Mouse (Mus musculus) ES-Bruce4 (cell line): ENCODE results near the gene Slc7a14. TPM values are rescaled to one million over a fixed set of nuclear protein-coding genes. Genes with fewer than 3 reads are reported as not detected.
A peak's percentile ranks its signal among the peaks of the same experiment; 100 is the strongest.

Source experiments
- H3K27ac ChIP-seq: 2 replicates; pipeline ENCODE4 v1.5.1; 2012; ENCODE audit warnings: low read length, inconsistent platforms; ENCODE audit not compliant: insufficient read depth
- H3K27me3 ChIP-seq: 2 replicates; pipeline ENCODE4 v1.6.1; 2012; ENCODE audit warnings: mild to moderate bottlenecking, low read length, inconsistent platforms; ENCODE audit not compliant: control insufficient read depth, poor library complexity, insufficient read depth, severe bottlenecking
- H3K36me3 ChIP-seq: 2 replicates; pipeline ENCODE4 v1.6.1; 2012; ENCODE audit warnings: inconsistent platforms, mild to moderate bottlenecking, low read length, moderate library complexity; ENCODE audit not compliant: control insufficient read depth, poor library complexity, insufficient read depth, severe bottlenecking
- H3K4me1 ChIP-seq: one replicate; pipeline ENCODE4 v1.8.1; 2011; ENCODE audit warnings: low read length; ENCODE audit not compliant: control insufficient read depth, insufficient read depth
- H3K4me3 ChIP-seq: 2 replicates; pipeline ENCODE4 v1.5.1; 2011; ENCODE audit warnings: low read depth, mild to moderate bottlenecking, low read length
- H3K9ac ChIP-seq: 2 replicates; pipeline ENCODE4 v1.6.1; 2012; ENCODE audit warnings: low read depth, mild to moderate bottlenecking, inconsistent platforms; ENCODE audit not compliant: poor library complexity, severe bottlenecking
- H3K9me3 ChIP-seq: replicated peaks from 2 replicates; pipeline ENCODE4 v1.6.1; 2012; ENCODE audit warnings: mild to moderate bottlenecking, low read length, inconsistent platforms; ENCODE audit not compliant: control insufficient read depth, poor library complexity, insufficient read depth, severe bottlenecking
- CTCF ChIP-seq: IDR thresholded peaks from one replicate; pipeline ENCODE4 v1.8.1; 2011; ENCODE audit warnings: low read depth, low read length
- EP300 ChIP-seq: IDR thresholded peaks from 2 replicates; pipeline ENCODE4 v1.6.1; 2011; ENCODE audit warnings: low read depth, low read length; ENCODE audit not compliant: insufficient read depth
- POLR2A ChIP-seq: IDR thresholded peaks from one replicate; pipeline ENCODE4 v1.8.1; 2011; ENCODE audit warnings: low read length; ENCODE audit not compliant: insufficient read depth
- polyA plus RNA-seq: library from polyadenylated mRNA; stranded (reverse); fragments of >200 nt; gene quantifications from 2 replicates; pipeline ENCODE4 v1.2.4, GENCODE M21; 2011; ENCODE audit warnings: low read depth; ENCODE audit not compliant: missing spikeins, insufficient read depth, insufficient read length

Slc7a14 gene
- polyA plus RNA-seq, 1 experiment, result 0.10 TPM

DNA sequence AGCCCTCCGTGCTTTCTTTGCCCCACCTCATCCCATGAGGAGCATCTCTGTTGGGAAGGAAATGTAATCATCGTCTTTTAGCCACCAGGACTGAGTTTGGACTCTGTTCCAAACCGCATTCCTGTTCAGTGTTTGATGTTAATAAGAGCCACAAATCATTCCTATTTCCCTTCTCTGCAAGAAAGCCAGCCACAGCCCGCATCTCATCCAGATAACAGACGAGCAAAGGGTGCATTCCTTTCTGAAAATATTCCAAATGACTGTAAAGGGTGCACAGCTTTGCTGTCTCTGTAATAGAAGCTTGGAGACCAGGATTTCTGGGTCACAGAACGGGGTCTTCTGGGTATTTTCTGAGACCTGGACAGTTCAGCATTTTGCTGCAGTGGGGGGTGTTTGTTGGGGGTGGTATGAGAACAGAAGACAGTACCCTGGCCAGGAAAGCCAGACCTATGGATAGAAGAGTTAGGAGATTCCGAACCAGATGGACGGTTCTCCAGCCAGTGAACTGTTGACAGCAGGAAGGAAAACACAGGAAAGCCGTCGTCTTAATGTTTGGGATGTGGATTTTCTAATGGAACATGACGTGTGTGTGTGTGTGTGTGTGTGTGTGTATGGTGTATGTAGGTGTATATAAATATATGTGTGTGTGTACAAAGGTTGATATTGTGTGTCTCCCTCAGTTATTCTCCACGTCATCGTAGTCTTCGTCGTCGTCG, 110.9 kb downstream of the Slc7a14 start:
- Histone ChIP-seq H3K27me3 (no peaks in the 10 kb centered on the region), H3K27ac (no peak overlapping the region)
- TF ChIP-seq CTCF (no peak), EP300 (no peak), POLR2A (no peak)

GRCm38 (mm10) chr3:31191402-31191801, 118.8 kb downstream of the Slc7a14 start:
- Histone ChIP-seq H3K27me3 (no peaks in the 10 kb centered on the region), H3K27ac (no peak overlapping the region), H3K36me3 (no peaks in the 10 kb centered on the region), H3K9me3 (peaks cover 7% of the 10 kb centered on the region), H3K4me1 (no peaks in the 10 kb centered on the region), H3K9ac (no peak overlapping the region), H3K4me3 (no peak overlapping the region)
- no peak for TF ChIP-seq CTCF
- TF ChIP-seq POLR2A, result no peak
- TF ChIP-seq EP300, result no peak

More for the DNA sequence above, 110.9 kb downstream of the Slc7a14 start:
- Histone ChIP-seq H3K9me3 (no peaks in the 10 kb centered on the region), H3K36me3 (no peaks in the 10 kb centered on the region), H3K4me1 (no peaks in the 10 kb centered on the region), H3K9ac (no peak overlapping the region), H3K4me3 (no peak overlapping the region)

DNA sequence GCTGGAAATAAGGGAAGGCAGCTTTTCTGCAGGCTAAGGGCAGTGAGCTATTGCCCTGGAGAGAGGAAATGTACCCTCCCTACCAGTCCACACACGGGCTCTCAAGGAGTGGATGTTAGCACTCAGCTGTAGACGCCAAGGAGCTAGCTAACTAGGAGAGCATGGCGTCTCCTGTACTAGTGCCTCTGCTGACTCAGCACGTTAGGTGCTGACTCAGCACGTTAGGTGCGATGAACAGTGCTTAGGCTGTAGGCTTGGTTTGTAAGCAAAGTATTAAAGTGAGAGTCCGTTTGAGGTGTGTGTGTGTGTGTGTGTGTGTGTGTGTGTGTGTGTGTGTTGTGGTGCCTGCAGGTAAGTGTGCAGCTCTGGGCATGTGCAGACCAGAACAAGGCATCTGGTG, 119.8 kb downstream of the Slc7a14 start:
- TF ChIP-seq EP300 (no peak), POLR2A (no peak), CTCF (no peak)
- Histone ChIP-seq H3K4me1 (no peaks in the 10 kb centered on the region), H3K9ac (no peak overlapping the region), H3K4me3 (no peak overlapping the region), H3K27me3 (no peaks in the 10 kb centered on the region), H3K36me3 (no peaks in the 10 kb centered on the region), H3K27ac (no peak overlapping the region), H3K9me3 (peaks cover 7% of the 10 kb centered on the region)

DNA sequence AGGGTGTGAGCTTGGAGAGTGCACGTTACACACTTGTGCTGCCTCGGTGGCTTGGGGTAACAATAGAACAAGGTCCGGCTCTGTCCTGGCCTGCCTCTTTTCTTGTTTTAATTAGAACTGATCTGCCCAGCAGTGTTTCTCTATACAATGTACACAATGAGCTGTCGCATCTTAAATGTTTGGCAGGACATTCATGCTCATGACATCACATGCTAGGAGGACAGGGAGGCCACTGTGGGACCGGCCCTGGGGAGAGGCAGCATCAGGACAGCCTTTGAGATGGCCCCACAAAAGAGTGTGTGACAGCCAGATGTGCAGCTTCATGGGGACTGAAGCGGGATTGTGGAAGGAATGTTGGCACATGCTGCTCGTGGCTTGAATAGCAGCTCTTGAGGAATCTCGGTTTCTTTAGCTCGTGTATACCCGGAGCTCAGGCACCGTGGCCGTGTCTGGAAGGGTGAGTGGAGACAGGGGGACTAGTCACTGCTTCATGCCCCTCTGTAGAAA, 143.8 kb downstream of the Slc7a14 start:
- H3K9ac ChIP-seq, result no peak overlapping the region
- no peak overlapping the region for H3K4me3 ChIP-seq
- peaks cover 2% of the 10 kb centered on the region for H3K4me1 ChIP-seq
- TF ChIP-seq POLR2A, result no peak
- no peak for TF ChIP-seq CTCF
- no peak for TF ChIP-seq EP300
- H3K27me3 ChIP-seq, result no peaks in the 10 kb centered on the region
- no peak overlapping the region for H3K27ac ChIP-seq
- H3K36me3 ChIP-seq, result no peaks in the 10 kb centered on the region
- no peaks in the 10 kb centered on the region for H3K9me3 ChIP-seq

DNA sequence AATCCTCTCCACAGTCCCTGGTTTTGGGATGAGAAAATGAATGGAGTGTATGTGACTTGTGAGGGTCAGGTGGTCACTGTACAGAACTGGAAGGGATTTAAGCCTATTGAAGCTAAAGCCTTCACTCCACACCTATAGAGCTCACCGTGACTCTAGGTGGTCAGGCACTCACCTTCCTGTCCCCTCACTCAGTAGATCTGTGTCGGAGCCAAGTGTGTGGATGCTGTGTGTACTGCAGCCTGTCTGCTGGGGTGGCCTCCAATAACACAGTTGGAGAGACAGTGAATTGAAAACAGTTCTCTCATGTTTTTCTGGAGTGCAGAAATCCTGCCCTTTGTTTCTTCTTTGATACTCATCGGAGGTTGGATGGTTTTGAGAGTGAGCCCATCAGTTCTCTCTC, 144.4 kb downstream of the Slc7a14 start:
- Histone ChIP-seq H3K36me3 (no peaks in the 10 kb centered on the region), H3K27ac (no peak overlapping the region), H3K9me3 (no peaks in the 10 kb centered on the region), H3K4me1 (peaks cover 2% of the 10 kb centered on the region), H3K4me3 (no peak overlapping the region), H3K27me3 (no peaks in the 10 kb centered on the region), H3K9ac (no peak overlapping the region)
- TF ChIP-seq POLR2A (no peak), CTCF (no peak), EP300 (no peak)

- H3K9ac ChIP-seq, result no peak overlapping the region
- H3K27me3 ChIP-seq, result no peaks in the 10 kb centered on the region
- H3K4me1 ChIP-seq, result peaks cover 2% of the 10 kb centered on the region
- no peaks in the 10 kb centered on the region for H3K36me3 ChIP-seq
- no peak overlapping the region for H3K27ac ChIP-seq
- H3K4me3 ChIP-seq, result 0 out of 2 replicates have a peak overlapping the region, but pooled peaks have one; percentile 9
- TF ChIP-seq EP300, result no peak
- TF ChIP-seq CTCF, result no peak
- no peak for TF ChIP-seq POLR2A
- H3K9me3 ChIP-seq, result no peaks in the 10 kb centered on the region
Observed at GRCm38 (mm10) chr3:31162860-31163259, 147.3 kb downstream of the Slc7a14 start.
